ENCODE assay signal across 18 mouse cellular contexts in the genomic region with DNA sequence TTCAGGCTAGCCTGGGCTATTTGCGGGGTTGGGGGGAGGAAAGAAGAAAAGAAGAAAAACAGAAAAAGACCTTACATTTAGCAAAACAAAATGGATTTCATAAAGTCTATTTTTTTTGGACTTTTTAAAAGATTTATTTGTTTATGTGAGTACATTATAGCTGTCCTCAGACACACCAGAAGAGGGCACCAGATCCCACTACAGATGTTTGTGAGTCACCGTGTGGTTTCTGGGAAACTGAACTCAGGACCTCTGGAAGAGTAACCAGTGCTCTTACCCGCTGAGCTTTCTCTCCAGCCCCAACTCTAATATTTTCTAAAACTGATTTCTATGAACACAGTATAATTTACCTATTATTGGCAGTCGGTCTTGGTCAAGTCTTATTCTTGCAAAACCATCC. TPM values are rescaled to one million over a fixed set of nuclear protein-coding genes. Genes with fewer than 3 reads are reported as not detected.
DNase-seq lines count a peak whose midpoint lies in the region; ATAC-seq and TF ChIP-seq lines count a peak whose summit lies in the region.
"Had no signal": no experiment of that assay in that cellular context is flagged by ENCODE, and none has a peak within 500 bp of the region (broad histone marks: within the 10 kb centered on the region; RNA-seq: fewer than 3 reads in every experiment).

No protein-coding gene starts in this region.

- H3K4me2 ChIP-seq in midbrain, postnatal 0 days (ENCODE audit: low read depth, low read length, poor library complexity, severe bottlenecking): no peak overlapping the region
- H3K4me2 ChIP-seq: embryonic facial prominence, embryonic 15.5 days; heart, embryonic 13.5 days; limb, embryonic 13.5 days; neural tube, embryonic 12.5 days had no signal

- no peaks in the 10 kb centered on the region for H3K9me3 ChIP-seq in midbrain, postnatal 0 days (ENCODE audit: low read length)
- H3K9me3 ChIP-seq in midbrain, embryonic 10.5 days (replicated peaks): no peaks in the 10 kb centered on the region
- H3K9me3 ChIP-seq: embryonic facial prominence, embryonic 15.5 days; forebrain, embryonic 10.5 days; heart, embryonic 13.5 days; limb, embryonic 13.5 days; neural tube, embryonic 12.5 days had no signal

- H3K9ac ChIP-seq in midbrain, postnatal 0 days (replicated peaks; ENCODE audit: low read length, poor library complexity, severe bottlenecking): no peak overlapping the region
- H3K9ac ChIP-seq: embryonic facial prominence, embryonic 15.5 days; heart, embryonic 13.5 days; limb, embryonic 13.5 days; neural tube, embryonic 12.5 days had no signal

- WGBS in midbrain, postnatal 0 days: 89% methylated on average over 4 of the region's 4 CpGs
- 93% methylated on average over 4 of the region's 4 CpGs for WGBS in midbrain, embryonic 10.5 days

- H3K4me1 ChIP-seq in midbrain, postnatal 0 days (ENCODE audit: insufficient read depth, low read length): no peaks in the 10 kb centered on the region
- H3K4me1 ChIP-seq in midbrain, embryonic 10.5 days: peaks cover 3% of the 10 kb centered on the region; the same call in 1 of the 2 replicates
- H3K4me1 ChIP-seq: embryonic facial prominence, embryonic 15.5 days; limb, embryonic 13.5 days; neural tube, embryonic 12.5 days had no signal

- no peak overlapping the region for H3K27ac ChIP-seq in gastrocnemius, adult 2 months
- no peak overlapping the region for H3K27ac ChIP-seq in layer of hippocampus, adult 2 months
- H3K27ac ChIP-seq in midbrain, postnatal 0 days (ENCODE audit: low read depth, low read length): no peak overlapping the region
- no peak overlapping the region for H3K27ac ChIP-seq in midbrain, embryonic 10.5 days (replicated peaks)
- H3K27ac ChIP-seq: embryonic facial prominence, embryonic 15.5 days; forebrain, embryonic 10.5 days; heart, embryonic 13.5 days; limb, embryonic 13.5 days; neural tube, embryonic 12.5 days had no signal

- no peak for DNase-seq in gastrocnemius, adult 2 months
- no peak for DNase-seq in gastrocnemius, postnatal 36 days
- no peak for DNase-seq in layer of hippocampus, adult 2 months (ENCODE audit: low spot score in 2 of 2)
- DNase-seq in layer of hippocampus, adult 9-11 months: no peak
- DNase-seq in midbrain, postnatal 0 days (ENCODE audit: low spot score): no peak
- no peak for DNase-seq in midbrain, embryonic 10.5 days (ENCODE audit: low spot score)
- no peak for DNase-seq in right cerebral cortex, postnatal 25 days
- no peak for DNase-seq in neural tube, embryonic 10.5 days (ENCODE audit: extremely low spot score, low spot score)
- DNase-seq: cerebellum, postnatal 10 days; embryo, embryonic 11 days; gastrocnemius, postnatal 25 days; lung, adult 18-20 months; thymus, postnatal 36 days had no signal

- H3K36me3 ChIP-seq in midbrain, postnatal 0 days (ENCODE audit: insufficient read depth, low read length): peaks cover 19% of the 10 kb centered on the region
- peaks cover 100% of the 10 kb centered on the region for H3K36me3 ChIP-seq in midbrain, embryonic 10.5 days

- no peak overlapping the region for H3K4me3 ChIP-seq in gastrocnemius, adult 2 months
- no peak overlapping the region for H3K4me3 ChIP-seq in layer of hippocampus, adult 2 months
- H3K4me3 ChIP-seq in midbrain, postnatal 0 days (ENCODE audit: low read depth, low read length): no peak overlapping the region
- H3K4me3 ChIP-seq in midbrain, embryonic 10.5 days: no peak overlapping the region
- H3K4me3 ChIP-seq: embryonic facial prominence, embryonic 15.5 days; forebrain, embryonic 10.5 days; heart, embryonic 13.5 days; limb, embryonic 13.5 days; neural tube, embryonic 12.5 days had no signal

- intact Hi-C loops in gastrocnemius, adult 2 months (cut with DNase I): loop anchor here (10.0 kb wide), 2 partner anchors 70 to 230 kb away; no protein-coding TSS in a partner anchor
- intact Hi-C loops in gastrocnemius, postnatal 36 days (cut with DNase I): loop anchor here (5.0 kb wide), 1 partner anchor 227 kb away; no protein-coding TSS in a partner anchor

- ATAC-seq in midbrain, postnatal 0 days (ENCODE audit: low FRiP score): no peak

- no peaks in the 10 kb centered on the region for H3K27me3 ChIP-seq in midbrain, postnatal 0 days (ENCODE audit: insufficient read depth, low read length)
- H3K27me3 ChIP-seq in midbrain, embryonic 10.5 days (ENCODE audit: low read depth, poor library complexity, severe bottlenecking): no peaks in the 10 kb centered on the region
- H3K27me3 ChIP-seq: embryonic facial prominence, embryonic 15.5 days; heart, embryonic 13.5 days; limb, embryonic 13.5 days; neural tube, embryonic 12.5 days had no signal

- TF ChIP-seq CTCF in gastrocnemius, adult 2 months (IDR thresholded peaks at IDR 0.05): peak; percentile 45
- peak; percentile 66 for TF ChIP-seq CTCF in layer of hippocampus, adult 2 months (conservative IDR thresholded peaks at IDR 0.05)
- TF ChIP-seq CTCF in midbrain, postnatal 0 days (IDR thresholded peaks at IDR 0.05): peak; percentile 53

RNA-seq across cellular contexts. Expression of gene Ate1, which starts 15.0 kb away (rescaled TPM):
- total RNA-seq in gastrocnemius, adult 2 months (2021): 10 to 100 TPM; 36.0 to 36.6 TPM
- total RNA-seq in gastrocnemius, postnatal 36 days (2021): 10 to 100 TPM; 29.9 to 31.5 TPM
- 10 to 100 TPM; 71.0 to 72.3 TPM for total RNA-seq in layer of hippocampus, adult 2 months (2021)
- total RNA-seq in midbrain, postnatal 0 days (2014; rRNA removed): 47.4 and 60.5 TPM in 2 replicates
- polyA plus RNA-seq in midbrain, postnatal 0 days (2015; fragmentation: Nextera tagmentation; extraction: Ambion mirVana): 101 and 129 TPM in 2 replicates
- polyA plus RNA-seq in midbrain, embryonic 10.5 days (2016; fragmentation: Nextera tagmentation; extraction: Ambion mirVana): 60.5 and 65.8 TPM in 2 replicates

RNA-seq across cellular contexts. Expression of gene Nsmce4a, which starts 37.7 kb away (rescaled TPM):
- 10 to 100 TPM; 28.6 to 33.8 TPM for total RNA-seq in gastrocnemius, adult 2 months (2021)
- total RNA-seq in gastrocnemius, postnatal 36 days (2021): 10 to 100 TPM; 24.8 to 27.0 TPM
- total RNA-seq in layer of hippocampus, adult 2 months (2021): 10 to 100 TPM; 41.8 to 42.2 TPM
- 38.7 and 46.1 TPM in 2 replicates for total RNA-seq in midbrain, postnatal 0 days (2014; rRNA removed)
- 67.7 and 67.9 TPM in 2 replicates for polyA plus RNA-seq in midbrain, postnatal 0 days (2015; fragmentation: Nextera tagmentation; extraction: Ambion mirVana)
- 180 and 203 TPM in 2 replicates for polyA plus RNA-seq in midbrain, embryonic 10.5 days (2016; fragmentation: Nextera tagmentation; extraction: Ambion mirVana)

RNA-seq across cellular contexts. Expression of gene Tacc2, which starts 42.1 kb away (rescaled TPM):
- 100 to 1,000 TPM; 515 to 576 TPM for total RNA-seq in gastrocnemius, adult 2 months (2021)
- 100 to 1,000 TPM; 495 to 686 TPM for total RNA-seq in gastrocnemius, postnatal 36 days (2021)
- 10 to 100 TPM; 79.5 to 82.0 TPM for total RNA-seq in layer of hippocampus, adult 2 months (2021)
- 49.9 and 54.8 TPM in 2 replicates for total RNA-seq in midbrain, postnatal 0 days (2014; rRNA removed)
- 52.4 and 55.9 TPM in 2 replicates for polyA plus RNA-seq in midbrain, postnatal 0 days (2015; fragmentation: Nextera tagmentation; extraction: Ambion mirVana)
- polyA plus RNA-seq in midbrain, embryonic 10.5 days (2016; fragmentation: Nextera tagmentation; extraction: Ambion mirVana): 40.9 and 47.7 TPM in 2 replicates
